Mouse (Mus musculus): ENCODE results near the gene Zc3h10. TPM values are rescaled to one million over a fixed set of nuclear protein-coding genes. Genes with fewer than 3 reads are reported as not detected.

Zc3h10 gene
- 20.8 TPM in 2 replicates for polyA plus RNA-seq (2016; fragmentation: Nextera tagmentation; extraction: Ambion mirVana)

DNA sequence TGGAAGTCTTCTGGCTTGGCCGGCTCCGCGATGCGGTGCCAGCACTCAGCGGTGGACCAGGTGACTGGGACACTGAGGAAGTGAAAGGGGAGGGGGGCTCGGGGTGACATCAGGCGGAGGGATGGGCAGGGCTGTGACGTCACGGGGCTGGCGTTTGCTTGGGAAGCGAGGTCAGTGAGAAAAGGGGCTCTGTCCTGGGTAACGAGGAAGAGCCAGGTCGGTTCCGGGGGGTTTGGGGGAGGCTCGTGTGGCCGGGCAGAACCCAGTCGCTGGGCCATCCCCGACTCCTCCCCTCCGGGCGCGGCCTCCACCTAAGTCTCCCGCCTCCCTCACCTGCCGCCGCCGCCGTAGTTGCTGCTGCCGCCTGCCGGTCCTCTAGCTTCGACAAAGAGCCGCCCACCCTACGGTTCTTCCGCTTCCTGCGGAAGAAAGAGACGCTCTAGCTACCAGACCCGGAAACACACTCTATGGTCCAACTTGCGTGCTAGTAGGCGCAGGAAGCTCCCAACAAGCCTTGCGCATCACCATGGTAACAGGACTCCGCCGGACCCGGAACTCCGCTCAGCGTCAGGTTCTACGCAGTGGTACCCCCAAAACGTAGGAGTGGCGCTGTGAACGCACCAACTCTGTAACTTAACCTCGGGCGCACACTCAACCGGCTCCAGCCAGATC lies at the start of gene Zc3h10:
Gene Zc3h10, minus strand, starts transcription at position 414 of the 672 bp plus-strand sequence.
- Histone ChIP-seq H3K4me1 (peaks cover 18% of the 10 kb centered on the region), H3K9ac (peak within 1 kb of the TSS; percentile 93), H3K9me3 (replicated peaks) (no peaks in the 10 kb centered on the region), H3K36me3 (peaks cover 34% of the 10 kb centered on the region), H3K4me3 (peak within 1 kb of the TSS; percentile 73), H3K27ac (peak within 1 kb of the TSS; percentile 95), H3K27me3 (no peaks in the 10 kb centered on the region), H3K4me2 (replicated peaks) (peak within 1 kb of the TSS; percentile 82)
- ATAC-seq (ENCODE audit: low FRiP score), result peak; percentile 93
- WGBS, result under 1% methylated on average over 49 of the region's 50 CpGs

DNA sequence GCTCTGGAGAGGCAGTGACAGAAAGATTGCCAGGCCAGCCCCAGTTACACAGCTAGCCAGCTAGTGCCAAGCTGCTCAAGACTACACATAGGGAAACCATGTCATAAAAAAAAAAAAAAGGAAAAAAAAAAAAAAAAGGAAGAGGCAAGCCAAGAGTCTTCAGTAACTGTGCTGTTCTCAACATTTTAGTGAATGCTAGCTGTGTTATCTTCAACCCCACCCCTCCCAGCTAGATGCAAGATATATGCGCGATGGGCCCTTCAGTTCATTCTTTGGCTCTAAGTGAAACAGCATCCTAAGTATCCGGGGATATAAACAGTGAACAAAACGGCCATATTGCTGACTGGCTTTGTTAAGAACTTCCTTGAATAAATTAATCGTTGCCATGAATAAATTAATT lies 45.2 kb upstream of the Zc3h10 start:
- WGBS, result 72% methylated on average over 5 of the region's 5 CpGs
- ATAC-seq (ENCODE audit: low FRiP score), result no peak

DNA sequence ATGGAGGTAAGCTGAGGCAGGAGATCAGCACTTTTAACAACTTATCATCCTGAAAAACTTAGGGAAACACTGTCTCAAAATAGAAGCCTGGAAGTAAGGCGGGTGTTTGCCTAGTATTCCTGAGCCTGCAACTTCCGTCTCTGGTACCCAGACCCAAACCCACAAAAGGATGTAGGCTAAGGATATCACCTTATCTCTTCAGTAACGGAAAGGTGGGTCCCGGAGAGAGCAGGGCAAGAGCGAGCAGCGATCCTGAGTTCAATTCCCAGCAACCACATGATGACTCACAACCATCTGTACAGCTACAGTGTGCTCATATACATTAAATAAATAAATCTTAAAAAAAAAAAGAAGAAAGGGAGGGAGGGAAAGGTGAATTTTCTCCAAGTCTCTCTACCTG lies 43.9 kb upstream of the Zc3h10 start:
- Histone ChIP-seq H3K27ac (no peak overlapping the region), H3K36me3 (no peaks in the 10 kb centered on the region), H3K4me3 (no peak overlapping the region), H3K9ac (no peak overlapping the region), H3K4me2 (replicated peaks) (no peak overlapping the region), H3K4me1 (peaks cover 9% of the 10 kb centered on the region), H3K27me3 (peaks cover 38% of the 10 kb centered on the region), H3K9me3 (replicated peaks) (no peaks in the 10 kb centered on the region)
- WGBS, result 91% methylated on average over 6 of the region's 6 CpGs
- ATAC-seq (ENCODE audit: low FRiP score), result no peak

More for the DNA sequence above, 45.2 kb upstream of the Zc3h10 start:
- Histone ChIP-seq H3K4me3 (no peak overlapping the region), H3K4me2 (replicated peaks) (no peak overlapping the region), H3K36me3 (no peaks in the 10 kb centered on the region), H3K27me3 (peaks cover 25% of the 10 kb centered on the region), H3K9ac (no peak overlapping the region), H3K4me1 (peaks cover 9% of the 10 kb centered on the region), H3K27ac (no peak overlapping the region), H3K9me3 (replicated peaks) (no peaks in the 10 kb centered on the region)

DNA sequence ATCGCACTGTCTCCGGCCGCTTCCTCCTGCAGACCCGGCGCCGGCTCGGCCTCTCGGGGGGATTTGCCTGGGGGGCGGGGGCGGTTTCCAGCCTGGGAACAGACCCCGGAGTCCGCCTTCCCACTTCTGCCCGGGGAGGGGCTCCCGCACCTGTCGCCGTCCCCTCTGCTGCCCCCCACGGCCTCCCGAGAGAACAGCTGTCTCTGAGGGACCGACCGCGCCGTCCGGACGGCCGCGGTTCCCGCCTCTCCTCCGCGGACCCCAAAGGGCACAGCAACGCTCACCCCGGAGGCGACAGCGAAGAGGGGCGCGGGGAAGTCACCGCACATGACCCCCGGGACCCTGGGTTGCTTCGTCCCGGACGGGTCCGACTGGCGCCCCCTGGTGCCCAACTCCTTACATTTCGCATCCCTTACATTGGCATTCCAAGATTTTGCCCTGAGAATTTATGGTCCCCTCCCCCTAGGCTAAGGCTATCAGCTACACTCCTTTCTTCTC lies 42.7 kb upstream of the Zc3h10 start:
- Histone ChIP-seq H3K9ac (peak overlapping the region; percentile 62), H3K36me3 (no peaks in the 10 kb centered on the region), H3K27ac (peak overlapping the region; percentile 68), H3K9me3 (replicated peaks) (no peaks in the 10 kb centered on the region), H3K4me3 (peak overlapping the region; percentile 62), H3K4me1 (peaks cover 9% of the 10 kb centered on the region), H3K4me2 (replicated peaks) (peak overlapping the region; percentile 98), H3K27me3 (peaks cover 49% of the 10 kb centered on the region)
- ATAC-seq (ENCODE audit: low FRiP score), result peak; percentile 49
- WGBS, result under 1% methylated on average over 43 of the region's 43 CpGs

DNA sequence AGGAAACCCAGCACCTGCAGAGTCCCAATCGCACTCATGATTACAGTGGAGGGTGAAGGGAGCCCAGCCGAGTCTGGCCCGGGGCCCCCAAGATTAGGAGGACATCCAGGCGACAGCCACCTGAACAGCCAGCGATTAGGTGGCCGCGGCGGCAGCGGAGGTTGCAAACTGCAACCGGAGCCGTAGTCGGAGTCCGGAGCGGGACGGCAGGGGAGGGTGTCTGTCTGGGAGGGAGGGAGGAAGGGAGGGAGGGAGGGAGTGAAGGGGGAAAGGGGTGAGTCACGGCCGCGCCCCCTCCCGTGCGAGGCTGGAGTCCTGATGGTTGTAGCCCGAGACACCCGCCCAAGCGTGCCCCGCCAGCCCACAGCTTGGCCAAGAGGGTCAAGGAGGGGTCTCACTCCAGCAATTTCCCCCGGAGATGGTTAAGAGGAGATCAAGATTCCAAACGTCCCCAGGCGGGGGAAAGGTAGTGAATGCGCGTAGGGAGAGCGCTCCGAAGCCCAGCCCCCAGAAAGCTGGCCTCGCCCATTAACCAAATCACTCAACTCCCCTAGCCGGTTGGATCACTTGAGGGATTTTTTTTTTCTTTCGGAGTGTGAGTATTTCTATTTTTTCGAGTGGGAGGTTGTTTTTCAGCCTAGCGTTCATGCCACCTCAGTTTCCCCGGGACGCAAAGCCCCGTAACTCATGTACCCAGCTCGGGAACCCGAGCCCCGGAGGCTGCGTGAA lies 42.1 kb upstream of the Zc3h10 start, which contains the start of gene Erbb3:
Gene Erbb3, minus strand, starts transcription at position 189 of the 729 bp plus-strand sequence.
- Histone ChIP-seq H3K36me3 (no peaks in the 10 kb centered on the region), H3K27me3 (peaks cover 52% of the 10 kb centered on the region), H3K4me1 (peaks cover 9% of the 10 kb centered on the region), H3K9ac (peak within 1 kb of the TSS; percentile 62), H3K4me3 (peak within 1 kb of the TSS; percentile 62), H3K27ac (peak within 1 kb of the TSS; percentile 68), H3K9me3 (replicated peaks) (no peaks in the 10 kb centered on the region), H3K4me2 (replicated peaks) (peak within 1 kb of the TSS; percentile 98)
- peak; percentile 33; the same call in 1 of the 2 replicates for ATAC-seq (ENCODE audit: low FRiP score)
- under 1% methylated on average over 43 of the region's 43 CpGs for WGBS

DNA sequence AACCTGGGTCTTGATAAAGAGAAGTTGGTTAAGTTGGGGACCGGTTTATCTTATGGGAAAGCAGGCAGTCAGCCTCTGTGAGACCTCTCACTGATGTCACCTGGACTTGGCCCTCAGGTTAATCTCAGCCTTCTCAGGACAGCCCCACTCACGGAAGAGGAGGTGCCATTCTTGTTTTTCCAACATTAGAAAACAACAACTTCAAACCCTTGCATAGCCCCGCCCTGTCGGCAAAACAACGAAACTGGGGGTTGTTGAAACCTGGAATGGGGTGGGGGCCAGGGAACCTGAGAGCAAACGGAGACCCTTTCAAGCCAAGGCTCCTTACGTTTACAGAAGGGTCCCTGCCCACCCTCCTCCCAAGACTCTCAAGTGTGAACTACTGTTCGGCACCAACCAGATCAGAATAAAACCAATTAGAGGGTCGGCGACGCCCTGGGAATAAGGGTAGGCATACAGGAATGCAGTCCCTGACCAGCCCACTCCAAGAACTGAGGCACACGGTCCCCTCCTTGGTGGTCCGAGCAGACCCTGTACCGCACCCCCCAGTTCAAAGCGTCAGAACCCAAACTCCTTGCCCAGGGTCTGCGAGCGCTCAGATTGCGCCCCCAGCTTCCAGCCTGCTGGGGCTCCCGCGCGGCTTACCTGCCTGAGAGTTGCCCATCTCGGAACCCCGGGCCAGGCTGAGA lies 41.3 kb upstream of the Zc3h10 start:
- no peaks in the 10 kb centered on the region for H3K36me3 ChIP-seq
- peak overlapping the region; percentile 62 for H3K27ac ChIP-seq
- 3% methylated on average over 23 of the region's 23 CpGs for WGBS
- peaks cover 58% of the 10 kb centered on the region for H3K27me3 ChIP-seq
- H3K4me1 ChIP-seq, result peaks cover 9% of the 10 kb centered on the region
- H3K9me3 ChIP-seq (replicated peaks), result no peaks in the 10 kb centered on the region
- H3K4me3 ChIP-seq, result peak overlapping the region; percentile 62
- H3K4me2 ChIP-seq (replicated peaks), result peak overlapping the region; percentile 98
- peak overlapping the region; percentile 62 for H3K9ac ChIP-seq
- ATAC-seq (ENCODE audit: low FRiP score), result peak; percentile 57; the same call in 1 of the 2 replicates

DNA sequence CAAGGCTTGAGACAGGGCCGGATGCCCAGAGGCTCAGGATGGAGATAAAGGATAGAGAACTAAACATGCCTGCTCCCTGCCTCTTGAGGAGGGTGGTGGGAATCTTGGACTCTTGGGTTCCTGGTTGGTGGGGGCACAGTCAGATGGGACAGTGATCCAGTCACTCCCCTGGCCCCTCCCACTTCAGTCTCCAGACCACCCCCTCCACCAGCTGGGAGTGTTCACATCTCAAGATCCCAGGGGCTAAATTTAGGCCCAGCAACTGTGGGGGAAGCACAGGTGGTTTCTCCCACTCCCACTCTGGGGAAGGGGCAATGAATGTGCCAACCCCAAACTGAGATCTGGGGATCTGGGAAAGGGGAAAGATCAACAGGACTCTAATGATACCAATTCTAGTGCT lies 40.6 kb upstream of the Zc3h10 start:
- no peak overlapping the region for H3K9ac ChIP-seq
- H3K4me2 ChIP-seq (replicated peaks), result peak overlapping the region; percentile 98; the same call in 1 of the 2 replicates
- no peak overlapping the region for H3K27ac ChIP-seq
- no peak for ATAC-seq (ENCODE audit: low FRiP score)
- WGBS, result 7% methylated on average over 1 of the region's 1 CpGs
- no peaks in the 10 kb centered on the region for H3K9me3 ChIP-seq (replicated peaks)
- peaks cover 9% of the 10 kb centered on the region for H3K4me1 ChIP-seq
- H3K4me3 ChIP-seq, result peak overlapping the region; percentile 62; the same call in 1 of the 2 replicates
- H3K36me3 ChIP-seq, result no peaks in the 10 kb centered on the region
- H3K27me3 ChIP-seq, result peaks cover 66% of the 10 kb centered on the region

DNA sequence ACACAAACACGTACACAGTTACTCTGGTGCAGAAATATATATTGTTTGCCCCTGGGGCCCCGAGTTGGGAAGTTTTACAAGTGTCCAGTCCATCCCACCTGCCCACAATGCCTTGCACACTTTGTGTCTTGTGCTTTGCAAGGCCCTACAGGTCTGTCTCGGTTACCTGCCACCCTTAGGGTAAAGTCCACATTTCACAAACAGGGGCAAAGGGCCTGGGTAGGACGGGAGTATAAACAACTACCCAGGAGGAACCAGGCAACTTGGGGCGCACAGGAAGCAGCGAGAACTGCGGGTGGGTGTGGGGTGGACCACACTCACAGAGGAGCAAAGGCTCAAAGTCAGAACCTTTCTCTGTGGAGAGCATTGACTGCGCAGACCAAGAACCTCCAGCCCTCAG lies 40.1 kb upstream of the Zc3h10 start:
- WGBS, result 66% methylated on average over 8 of the region's 8 CpGs
- ATAC-seq (ENCODE audit: low FRiP score), result no peak
- Histone ChIP-seq H3K27me3 (peaks cover 70% of the 10 kb centered on the region), H3K4me3 (no peak overlapping the region), H3K9me3 (replicated peaks) (no peaks in the 10 kb centered on the region), H3K4me1 (peaks cover 9% of the 10 kb centered on the region), H3K36me3 (no peaks in the 10 kb centered on the region), H3K27ac (no peak overlapping the region), H3K4me2 (replicated peaks) (peak overlapping the region; percentile 2; the same call in 1 of the 2 replicates), H3K9ac (no peak overlapping the region)

DNA sequence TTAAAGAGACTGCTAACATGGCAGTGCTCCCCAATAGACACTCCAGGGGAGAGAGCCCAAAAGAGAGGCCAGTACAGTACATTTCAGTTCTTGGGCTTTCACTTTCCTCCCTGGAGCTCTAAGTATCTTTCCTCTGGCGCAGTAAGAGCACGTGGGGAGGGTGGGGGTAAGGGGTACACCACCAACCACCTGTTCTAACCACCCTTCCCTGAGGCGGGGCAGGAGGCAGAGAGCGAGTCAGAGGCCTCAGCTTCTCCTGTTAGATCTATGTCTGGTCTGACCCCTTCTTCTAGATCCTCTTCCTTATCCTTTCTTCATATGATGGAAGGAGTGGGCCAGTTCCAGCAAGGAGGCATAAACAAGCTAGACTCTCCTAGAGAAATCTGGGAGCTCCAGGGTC lies 39.5 kb upstream of the Zc3h10 start:
- no peaks in the 10 kb centered on the region for H3K9me3 ChIP-seq (replicated peaks)
- H3K9ac ChIP-seq, result 0 out of 2 replicates have a peak overlapping the region, but pooled peaks have one; percentile 19
- H3K4me2 ChIP-seq (replicated peaks), result peak overlapping the region; percentile 2; the same call in 1 of the 2 replicates
- 31% methylated on average over 4 of the region's 4 CpGs for WGBS
- H3K36me3 ChIP-seq, result no peaks in the 10 kb centered on the region
- no peak for ATAC-seq (ENCODE audit: low FRiP score)
- H3K4me3 ChIP-seq, result no peak overlapping the region
- peak overlapping the region; percentile 24; the same call in 1 of the 2 replicates for H3K27ac ChIP-seq
- peaks cover 9% of the 10 kb centered on the region for H3K4me1 ChIP-seq
- H3K27me3 ChIP-seq, result peaks cover 72% of the 10 kb centered on the region

DNA sequence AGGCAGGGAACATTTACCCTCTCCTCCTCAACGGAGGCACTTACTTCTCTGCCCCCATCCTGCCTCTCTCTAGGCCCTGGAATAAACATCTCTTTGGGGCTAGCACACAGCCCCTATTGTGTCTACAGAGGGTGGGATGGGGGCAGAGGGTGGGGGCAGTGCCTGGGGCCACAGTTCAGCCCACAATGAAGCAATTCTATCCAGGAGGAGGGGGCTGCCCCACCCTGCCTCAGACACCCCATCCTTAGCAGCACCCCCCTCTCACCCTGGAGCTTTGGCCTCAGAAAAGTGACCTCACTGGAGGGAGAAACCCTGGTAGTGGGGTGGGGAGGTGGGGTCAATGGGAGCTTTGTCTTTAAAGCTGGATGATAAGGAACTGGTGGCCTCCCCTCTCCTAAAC lies 39.0 kb upstream of the Zc3h10 start:
- Histone ChIP-seq H3K9ac (0 out of 2 replicates have a peak overlapping the region, but pooled peaks have one; percentile 19), H3K4me2 (replicated peaks) (peak overlapping the region; percentile 13; the same call in 1 of the 2 replicates), H3K36me3 (no peaks in the 10 kb centered on the region), H3K27ac (no peak overlapping the region), H3K4me1 (peaks cover 9% of the 10 kb centered on the region), H3K4me3 (no peak overlapping the region), H3K27me3 (peaks cover 72% of the 10 kb centered on the region), H3K9me3 (replicated peaks) (no peaks in the 10 kb centered on the region)
- WGBS, result 16% methylated on average over 1 of the region's 1 CpGs
- no peak for ATAC-seq (ENCODE audit: low FRiP score)

DNA sequence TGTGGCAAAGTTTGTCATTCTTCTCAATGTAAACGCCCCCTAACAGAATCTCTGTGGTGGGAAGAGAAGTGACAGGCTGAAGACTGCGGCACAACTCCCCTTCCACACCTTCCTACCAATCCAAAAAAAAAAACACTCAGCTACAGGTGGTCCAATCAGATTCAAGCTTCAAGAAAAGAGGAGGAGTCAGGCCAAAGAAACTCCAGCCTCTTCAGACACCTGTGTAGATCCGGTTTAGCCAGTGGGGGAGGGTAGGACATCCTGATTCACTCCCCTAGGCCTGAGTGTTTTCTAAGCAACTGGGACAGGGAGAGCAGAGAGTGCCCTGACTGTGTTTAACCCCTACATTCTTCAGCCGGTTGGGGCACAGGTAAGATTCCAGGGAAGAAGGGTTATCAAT lies 36.8 kb upstream of the Zc3h10 start:
- Histone ChIP-seq H3K4me3 (no peak overlapping the region), H3K4me1 (peaks cover 6% of the 10 kb centered on the region), H3K36me3 (no peaks in the 10 kb centered on the region), H3K27me3 (peaks cover 63% of the 10 kb centered on the region), H3K27ac (no peak overlapping the region), H3K4me2 (replicated peaks) (no peak overlapping the region), H3K9ac (peak overlapping the region; percentile 13; the same call in 1 of the 2 replicates), H3K9me3 (replicated peaks) (no peaks in the 10 kb centered on the region)
- WGBS, result 6% methylated on average over 4 of the region's 4 CpGs
- ATAC-seq (ENCODE audit: low FRiP score), result no peak

DNA sequence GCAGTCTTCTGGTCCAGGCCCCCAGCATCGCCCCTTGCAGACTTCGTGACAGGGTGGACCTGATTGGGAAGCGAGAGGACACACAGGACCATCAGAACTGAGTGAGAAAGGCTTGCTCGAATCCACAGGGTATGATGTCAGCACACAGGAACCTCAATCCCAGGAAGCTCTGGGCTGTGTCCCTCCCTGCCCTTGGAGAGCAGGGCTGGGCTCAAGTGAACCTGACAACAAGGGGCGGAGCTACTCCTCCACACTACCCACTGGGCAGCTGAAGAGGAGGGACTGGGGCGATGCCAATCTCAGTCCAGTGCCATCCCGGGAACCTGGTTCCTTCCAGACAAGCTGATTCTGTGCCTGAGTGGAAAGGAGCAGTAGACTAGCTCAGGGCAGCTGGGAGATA lies 36.1 kb upstream of the Zc3h10 start:
- no peaks in the 10 kb centered on the region; the same call in 1 of the 2 replicates for H3K4me1 ChIP-seq
- no peaks in the 10 kb centered on the region for H3K9me3 ChIP-seq (replicated peaks)
- no peaks in the 10 kb centered on the region for H3K36me3 ChIP-seq
- H3K27ac ChIP-seq, result no peak overlapping the region
- no peak overlapping the region for H3K9ac ChIP-seq
- H3K4me3 ChIP-seq, result no peak overlapping the region
- no peak for ATAC-seq (ENCODE audit: low FRiP score)
- no peak overlapping the region for H3K4me2 ChIP-seq (replicated peaks)
- 15% methylated on average over 7 of the region's 7 CpGs for WGBS
- H3K27me3 ChIP-seq, result peaks cover 55% of the 10 kb centered on the region
